Mouse (Mus musculus): Measurements from ENCODE around the gene Nelfb. TPM values are rescaled to one million over a fixed set of nuclear protein-coding genes. Genes with fewer than 3 reads are reported as not detected.
"Not testable (repeated sequence)": the region's sequence is repeated elsewhere in the genome, so short reads cannot be mapped to it uniquely, and the experiment has no call there.

Nelfb gene
- 84.4 and 98.3 TPM in 2 replicates for polyA plus RNA-seq (2012; rRNA removed)
- polyA plus RNA-seq (2014; fragmentation: Nextera tagmentation; extraction: Ambion mirVana) = 88.4 and 106 TPM in 2 replicates

DNA sequence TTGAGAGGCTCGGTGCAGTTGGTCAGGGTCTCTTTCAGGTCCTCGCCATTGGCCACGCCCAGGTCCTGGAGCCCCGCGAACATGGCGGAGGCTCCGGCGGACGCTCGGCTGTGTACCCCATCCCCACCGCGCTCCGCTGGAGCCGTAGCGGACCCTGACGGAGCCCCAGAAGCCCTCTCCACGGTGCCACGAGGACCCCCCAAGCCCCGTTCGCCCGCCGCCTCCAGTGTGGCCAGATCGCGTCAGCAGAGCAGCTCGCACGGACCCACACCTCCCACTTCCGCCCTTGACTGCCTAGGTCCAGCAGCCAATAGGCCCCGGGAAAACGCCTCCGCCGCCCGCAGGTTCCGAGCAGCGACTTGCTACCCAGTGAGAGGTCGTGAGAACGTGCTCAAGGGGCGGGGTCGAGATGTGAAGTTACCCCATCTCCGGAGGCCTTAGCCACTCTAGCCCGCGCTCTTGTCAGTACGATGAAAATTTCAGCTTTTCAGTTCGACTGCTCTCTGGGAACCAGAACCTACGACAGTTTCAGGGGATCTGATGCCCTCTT is at the start of gene Nelfb:
Gene Nelfb (minus strand): TSS at position 369 of the 550 bp plus-strand sequence.
- Histone ChIP-seq H3K36me3 (ENCODE audit: control insufficient read depth, insufficient read depth, low read length) (peaks cover 26% of the 10 kb centered on the region), H3K4me1 (ENCODE audit: control insufficient read depth, insufficient read depth, low read length) (peaks cover 19% of the 10 kb centered on the region; the same call in 1 of the 2 replicates), H3K4me3 (replicated peaks; ENCODE audit: low read length) (peak within 1 kb of the TSS; percentile 89), H3K27ac (replicated peaks; ENCODE audit: low read depth, low read length) (peak within 1 kb of the TSS; percentile 89), H3K9me3 (ENCODE audit: control insufficient read depth, low read length) (no peaks in the 10 kb centered on the region), H3K27me3 (ENCODE audit: control insufficient read depth, insufficient read depth, low read length) (no peaks in the 10 kb centered on the region), H3K9ac (ENCODE audit: low read depth, low read length, severe bottlenecking) (peak within 1 kb of the TSS; percentile 95), H3K4me2 (replicated peaks; ENCODE audit: low read depth, low read length, severe bottlenecking) (peak within 1 kb of the TSS; percentile 68)
- ATAC-seq (ENCODE audit: low FRiP score, low read depth) (peak; percentile 95), DNase-seq (ENCODE audit: low spot score) (peak; percentile 88)
- peak; percentile 70; the same call in 1 of the 2 replicates for TF ChIP-seq POLR2A (IDR thresholded peaks at IDR 0.05; ENCODE audit: borderline replicate concordance, extremely low read depth, insufficient read depth, insufficient read length)
- 0% methylated on average over 36 of the region's 44 CpGs for WGBS

DNA sequence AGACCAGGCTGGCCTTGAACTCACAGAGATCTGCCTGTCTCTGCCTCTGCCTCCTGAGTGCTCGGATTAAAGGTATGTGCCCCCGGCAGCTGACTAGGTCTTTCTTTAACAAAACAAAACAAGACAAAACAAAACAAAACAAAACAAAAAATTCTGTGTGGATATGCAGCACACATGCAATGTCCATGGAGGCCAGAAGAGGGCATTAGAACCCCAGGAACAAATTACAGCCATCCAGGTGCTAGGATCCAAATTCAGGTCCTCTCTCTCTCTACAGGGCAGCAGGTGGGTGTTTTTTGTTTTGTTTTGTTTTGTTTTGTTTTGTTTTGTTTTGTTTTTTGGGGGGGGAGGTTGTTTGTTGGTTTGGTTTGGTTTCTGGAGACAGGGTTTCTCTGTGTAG is 47.6 kb upstream of the Nelfb start:
- H3K27ac ChIP-seq (replicated peaks; ENCODE audit: low read depth, low read length) = no peak overlapping the region
- 64% methylated on average over 2 of the region's 2 CpGs for WGBS

DNA sequence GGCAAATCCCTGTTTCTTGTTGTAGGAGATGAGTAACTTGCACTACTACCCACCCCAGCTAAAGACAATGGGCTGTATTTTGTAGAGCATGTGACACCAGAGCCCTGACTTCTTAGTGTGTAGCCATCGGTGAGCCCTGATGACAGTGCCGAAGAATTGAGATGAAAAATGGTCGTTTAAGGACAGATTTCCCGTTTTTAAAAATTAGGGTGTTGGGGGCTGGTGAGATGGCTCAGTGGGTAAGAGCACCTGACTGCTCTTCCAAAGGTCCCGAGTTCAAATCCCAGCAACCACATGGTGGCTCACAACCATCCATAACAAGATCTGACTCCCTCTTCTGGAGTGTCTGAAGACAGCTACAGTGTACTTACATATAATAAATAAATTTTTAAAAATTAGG is 46.0 kb upstream of the Nelfb start:
- H3K4me3 ChIP-seq (replicated peaks; ENCODE audit: low read length); H3K36me3 ChIP-seq (ENCODE audit: control insufficient read depth, insufficient read depth, low read length); ATAC-seq (ENCODE audit: low FRiP score, low read depth); H3K9me3 ChIP-seq (ENCODE audit: control insufficient read depth, low read length); H3K27me3 ChIP-seq (ENCODE audit: control insufficient read depth, insufficient read depth, low read length); DNase-seq (ENCODE audit: low spot score); H3K27ac ChIP-seq (replicated peaks; ENCODE audit: low read depth, low read length); H3K4me2 ChIP-seq (replicated peaks; ENCODE audit: low read depth, low read length, severe bottlenecking); H3K9ac ChIP-seq (ENCODE audit: low read depth, low read length, severe bottlenecking): not testable (repeated sequence)
- H3K4me1 ChIP-seq (ENCODE audit: control insufficient read depth, insufficient read depth, low read length) = peaks cover 10% of the 10 kb centered on the region
- WGBS = 86% methylated on average over 5 of the region's 5 CpGs

More for the DNA sequence above, 47.6 kb upstream of the Nelfb start:
- H3K36me3 ChIP-seq (ENCODE audit: control insufficient read depth, insufficient read depth, low read length) = no peaks in the 10 kb centered on the region
- no peak for DNase-seq (ENCODE audit: low spot score)
- no peak overlapping the region for H3K9ac ChIP-seq (ENCODE audit: low read depth, low read length, severe bottlenecking)
- no peak for TF ChIP-seq POLR2A (IDR thresholded peaks at IDR 0.05; ENCODE audit: borderline replicate concordance, extremely low read depth, insufficient read depth, insufficient read length)
- H3K4me1 ChIP-seq (ENCODE audit: control insufficient read depth, insufficient read depth, low read length) = peaks cover 19% of the 10 kb centered on the region
- no peaks in the 10 kb centered on the region for H3K9me3 ChIP-seq (ENCODE audit: control insufficient read depth, low read length)
- ATAC-seq (ENCODE audit: low FRiP score, low read depth) = no peak
- H3K27me3 ChIP-seq (ENCODE audit: control insufficient read depth, insufficient read depth, low read length) = peaks cover 10% of the 10 kb centered on the region; the same call in 1 of the 2 replicates
- H3K4me3 ChIP-seq (replicated peaks; ENCODE audit: low read length) = no peak overlapping the region
- no peak overlapping the region for H3K4me2 ChIP-seq (replicated peaks; ENCODE audit: low read depth, low read length, severe bottlenecking)

DNA sequence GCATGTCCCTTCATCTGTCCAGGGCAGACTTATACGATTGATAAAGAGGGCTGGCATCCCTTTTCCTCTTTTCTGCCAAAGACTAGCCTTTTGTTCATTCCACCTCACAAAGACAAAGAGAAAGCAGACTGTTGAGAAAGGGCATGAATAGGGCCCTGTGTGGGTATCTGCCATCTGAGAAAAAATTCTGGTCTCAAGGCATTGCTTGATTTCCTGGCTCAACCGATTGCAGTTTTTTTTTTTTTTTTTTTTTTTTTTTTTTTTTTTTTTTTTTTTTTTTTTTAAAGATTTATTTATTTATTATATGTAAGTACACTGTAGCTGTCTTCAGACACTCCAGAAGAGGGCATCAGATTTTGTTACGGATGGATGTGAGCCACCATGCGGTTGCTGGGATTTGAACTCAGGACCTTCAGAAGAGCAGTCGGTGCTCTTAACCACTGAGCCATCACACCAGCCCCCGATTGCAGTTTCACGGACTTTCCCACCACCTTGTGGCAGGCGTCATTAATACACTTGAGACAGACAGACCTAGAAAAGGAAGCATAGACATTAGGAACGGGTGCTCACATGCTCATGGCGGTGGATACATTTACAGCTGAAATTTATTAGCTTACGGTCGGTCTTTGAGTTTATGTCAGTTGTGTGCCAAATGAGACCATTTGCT is 45.3 kb upstream of the Nelfb start:
- not testable (repeated sequence) for H3K9me3 ChIP-seq (ENCODE audit: control insufficient read depth, low read length); H3K36me3 ChIP-seq (ENCODE audit: control insufficient read depth, insufficient read depth, low read length); ATAC-seq (ENCODE audit: low FRiP score, low read depth); H3K27me3 ChIP-seq (ENCODE audit: control insufficient read depth, insufficient read depth, low read length); DNase-seq (ENCODE audit: low spot score); H3K27ac ChIP-seq (replicated peaks; ENCODE audit: low read depth, low read length)
- H3K4me1 ChIP-seq (ENCODE audit: control insufficient read depth, insufficient read depth, low read length) = peaks cover 10% of the 10 kb centered on the region
- H3K4me3 ChIP-seq (replicated peaks; ENCODE audit: low read length) = peak overlapping the region; percentile 99; the same call in 1 of the 2 replicates
- H3K4me2 ChIP-seq (replicated peaks; ENCODE audit: low read depth, low read length, severe bottlenecking) = peak overlapping the region; percentile 95
- H3K9ac ChIP-seq (ENCODE audit: low read depth, low read length, severe bottlenecking) = peak overlapping the region; percentile 80; the same call in 1 of the 2 replicates
- 60% methylated on average over 12 of the region's 12 CpGs for WGBS

DNA sequence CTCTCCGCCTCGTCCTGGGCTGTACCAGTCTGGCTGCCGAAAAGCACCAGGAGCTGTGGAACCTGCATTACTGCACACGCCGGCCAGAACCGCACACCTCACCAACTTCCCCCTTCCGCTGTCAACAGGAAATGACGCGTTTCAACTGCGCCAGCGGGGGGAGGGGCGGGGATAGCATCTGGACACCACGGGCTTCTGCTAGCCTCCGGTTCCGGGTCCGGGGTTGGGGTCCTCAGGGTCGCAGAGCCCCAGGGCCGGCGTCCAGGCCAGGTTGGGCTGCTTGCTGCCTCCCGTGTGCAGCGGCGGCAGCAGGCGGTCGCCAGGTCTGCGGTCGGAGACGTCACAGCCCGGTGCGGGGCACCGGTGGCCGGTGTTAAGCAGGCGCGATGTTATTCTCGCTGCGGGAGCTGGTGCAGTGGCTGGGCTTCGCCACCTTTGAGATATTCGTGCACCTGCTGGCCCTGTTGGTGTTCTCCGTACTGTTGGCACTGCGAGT is 44.0 kb upstream of the Nelfb start, which contains the start of gene Tmem203:
Gene Tmem203 (plus strand): TSS at position 156 of the 496 bp plus-strand sequence.
- Histone ChIP-seq H3K27me3 (ENCODE audit: control insufficient read depth, insufficient read depth, low read length) (no peaks in the 10 kb centered on the region), H3K4me1 (ENCODE audit: control insufficient read depth, insufficient read depth, low read length) (peaks cover 10% of the 10 kb centered on the region), H3K4me3 (replicated peaks; ENCODE audit: low read length) (peak within 1 kb of the TSS; percentile 99), H3K9ac (ENCODE audit: low read depth, low read length, severe bottlenecking) (peak within 1 kb of the TSS; percentile 80), H3K4me2 (replicated peaks; ENCODE audit: low read depth, low read length, severe bottlenecking) (peak within 1 kb of the TSS; percentile 95), H3K36me3 (ENCODE audit: control insufficient read depth, insufficient read depth, low read length) (peaks cover 18% of the 10 kb centered on the region), H3K9me3 (ENCODE audit: control insufficient read depth, low read length) (no peaks in the 10 kb centered on the region), H3K27ac (replicated peaks; ENCODE audit: low read depth, low read length) (peak within 1 kb of the TSS; percentile 72)
- DNase-seq (ENCODE audit: low spot score) (peak; percentile 90), ATAC-seq (ENCODE audit: low FRiP score, low read depth) (peak; percentile 93)
- TF ChIP-seq POLR2A (IDR thresholded peaks at IDR 0.05; ENCODE audit: borderline replicate concordance, extremely low read depth, insufficient read depth, insufficient read length) = 0 out of 2 replicates have a peak, but pooled peaks have one; percentile 41
- under 1% methylated on average over 32 of the region's 39 CpGs for WGBS
